ENCODE assay signal across 8 mouse cellular contexts in the genomic region with DNA sequence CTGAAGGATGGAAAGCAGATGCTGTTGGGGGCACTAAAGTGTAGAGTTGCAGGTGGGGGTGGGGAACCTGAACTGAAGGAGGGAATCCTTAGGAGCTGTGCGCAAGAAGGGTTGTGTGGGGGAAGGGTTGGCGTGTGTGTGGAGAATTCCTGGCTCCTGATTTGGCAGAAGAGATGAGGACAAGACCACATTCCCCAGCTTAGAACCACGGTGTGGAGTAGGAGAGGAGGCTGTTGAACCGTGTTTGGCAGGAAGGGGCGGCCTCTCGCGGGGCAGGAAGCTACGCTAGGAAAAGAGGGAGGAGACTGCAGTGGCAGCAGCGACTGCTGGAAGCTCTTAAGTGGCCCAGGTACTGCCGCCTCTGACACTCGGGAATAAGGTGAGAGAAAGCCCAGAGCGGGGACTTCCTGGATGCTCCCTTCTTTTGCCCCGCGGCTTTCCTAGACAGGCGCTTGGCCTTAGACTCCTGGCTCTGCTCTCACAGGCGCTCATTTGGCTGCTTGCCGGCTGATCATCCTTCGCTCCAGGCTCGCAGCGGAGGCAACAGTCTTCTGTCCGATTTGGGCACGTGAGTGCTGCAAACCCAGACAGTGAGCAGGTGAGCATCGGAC. TPM values are rescaled to one million over a fixed set of nuclear protein-coding genes. Genes with fewer than 3 reads are reported as not detected.
DNase-seq lines count a peak whose midpoint lies in the region; ATAC-seq and TF ChIP-seq lines count a peak whose summit lies in the region.

A gene (plus strand): TSS at position 275 of the 611 bp plus-strand sequence.

- DNase-seq in CD8-positive naive resting alpha-beta T cell, adult 2 months (ENCODE audit: low read depth in 2 of 2, low spot score in 2 of 2), result peak; percentile 14 to 24
- DNase-seq in brain, embryonic 14.5 days (ENCODE audit: low read depth), result peak; percentile 81
- peak; percentile 9 to 14 for DNase-seq in heart, postnatal 36 days
- peak; percentile 3 for DNase-seq in large intestine, adult 2 months (ENCODE audit: low read depth, low spot score)
- no peak for DNase-seq in liver, embryonic 14.5 days (ENCODE audit: low read depth in 3 of 3, low spot score in 3 of 3)
- peak; percentile 3 for DNase-seq in thymus, postnatal 0 days (ENCODE audit: low spot score)

- H3K4me1 ChIP-seq in forebrain, embryonic 12.5 days, result no peaks in the 10 kb centered on the region
- H3K4me1 ChIP-seq in liver, embryonic 14.5 days (replicated peaks; ENCODE audit: control insufficient read depth in 2 of 2, insufficient read depth in 2 of 2, low read length in 1 of 2), result no peaks in the 10 kb centered on the region
- H3K4me1 ChIP-seq in neural tube, embryonic 13.5 days (replicated peaks), result 0 out of 2 replicates have a peak, but pooled peaks cover 5% of the 10 kb centered on the region

- H3K9ac ChIP-seq in forebrain, embryonic 12.5 days, result peak within 1 kb of the TSS; percentile 51
- H3K9ac ChIP-seq in liver, embryonic 14.5 days (replicated peaks), result no peak within 1 kb of the TSS
- H3K9ac ChIP-seq in neural tube, embryonic 13.5 days, result peak within 1 kb of the TSS; percentile 62

- peak; percentile 93 for ATAC-seq in forebrain, embryonic 12.5 days (ENCODE audit: low FRiP score)
- ATAC-seq in liver, embryonic 14.5 days (ENCODE audit: insufficient read depth), result no peak
- peak; percentile 97 for ATAC-seq in neural tube, embryonic 13.5 days (ENCODE audit: low read depth)

- WGBS in forebrain, embryonic 12.5 days, result 16% methylated on average over 23 of the region's 23 CpGs
- 16% methylated on average over 23 of the region's 23 CpGs for WGBS in large intestine, adult 2 months
- WGBS in liver, embryonic 14.5 days (ENCODE audit: insufficient replicate concordance), result 9% methylated on average over 23 of the region's 23 CpGs
- WGBS in neural tube, embryonic 13.5 days, result 12% methylated on average over 23 of the region's 23 CpGs

- H3K27me3 ChIP-seq in forebrain, embryonic 12.5 days, result no peaks in the 10 kb centered on the region
- no peaks in the 10 kb centered on the region for H3K27me3 ChIP-seq in liver, embryonic 14.5 days (ENCODE audit: control insufficient read depth, insufficient read depth, low read length)
- no peaks in the 10 kb centered on the region for H3K27me3 ChIP-seq in neural tube, embryonic 13.5 days

- TF ChIP-seq EP300 in liver, embryonic 14.5 days (IDR thresholded peaks at IDR 0.05; ENCODE audit: low read depth), result no peak

- intact Hi-C loops in heart, postnatal 36 days (cut with DNase I), result no loop called here

- no peak; the same call in 1 of the 2 replicates for TF ChIP-seq POLR2A in brain, embryonic 14.5 days (IDR thresholded peaks at IDR 0.05; ENCODE audit: borderline replicate concordance, extremely low read depth, insufficient read depth, insufficient read length, poor library complexity, severe bottlenecking)

- H3K27ac ChIP-seq in forebrain, embryonic 12.5 days, result no peak within 1 kb of the TSS
- no peak within 1 kb of the TSS for H3K27ac ChIP-seq in liver, embryonic 14.5 days
- H3K27ac ChIP-seq in neural tube, embryonic 13.5 days (replicated peaks), result peak within 1 kb of the TSS; percentile 54

- peak within 1 kb of the TSS; percentile 49 for H3K4me3 ChIP-seq in forebrain, embryonic 12.5 days (replicated peaks)
- H3K4me3 ChIP-seq in liver, embryonic 14.5 days (ENCODE audit: insufficient read depth in 1 of 2, low read depth in 2 of 2, low read length in 2 of 2), result peak within 1 kb of the TSS; percentile 31 to 53; a peak in 3 of 4 replicates
- H3K4me3 ChIP-seq in neural tube, embryonic 13.5 days, result peak within 1 kb of the TSS; percentile 51

- TF ChIP-seq CTCF in brain, embryonic 14.5 days (IDR thresholded peaks at IDR 0.05; ENCODE audit: borderline replicate concordance, extremely low read depth, insufficient read depth, insufficient read length), result no peak
- TF ChIP-seq CTCF in liver, embryonic 14.5 days (IDR thresholded peaks at IDR 0.05; ENCODE audit: low read depth), result no peak

- H3K36me3 ChIP-seq in forebrain, embryonic 12.5 days (replicated peaks), result no peaks in the 10 kb centered on the region
- no peaks in the 10 kb centered on the region for H3K36me3 ChIP-seq in liver, embryonic 14.5 days (replicated peaks; ENCODE audit: control insufficient read depth, insufficient read depth, low read depth)
- H3K36me3 ChIP-seq in neural tube, embryonic 13.5 days, result no peaks in the 10 kb centered on the region

- no peaks in the 10 kb centered on the region for H3K9me3 ChIP-seq in forebrain, embryonic 12.5 days
- H3K9me3 ChIP-seq in liver, embryonic 14.5 days (ENCODE audit: control insufficient read depth, low read length), result no peaks in the 10 kb centered on the region
- no peaks in the 10 kb centered on the region for H3K9me3 ChIP-seq in neural tube, embryonic 13.5 days

- peak within 1 kb of the TSS; percentile 57 for H3K4me2 ChIP-seq in forebrain, embryonic 12.5 days
- H3K4me2 ChIP-seq in liver, embryonic 14.5 days (ENCODE audit: low read depth), result peak within 1 kb of the TSS; percentile 33
- H3K4me2 ChIP-seq in neural tube, embryonic 13.5 days, result peak within 1 kb of the TSS; percentile 58

RNA-seq across cellular contexts. Expression of the gene that starts here (rescaled TPM):
- polyA plus RNA-seq in brain, embryonic 14.5 days (2012; rRNA removed), result 12.2 and 13.1 TPM in 2 replicates
- polyA plus RNA-seq in forebrain, embryonic 12.5 days (2016; fragmentation: Nextera tagmentation; extraction: Ambion mirVana), result 15.3 and 17.1 TPM in 2 replicates
- not detected for total RNA-seq in heart, postnatal 36 days (2021)
- 0.19 and 0.27 TPM in 2 replicates for polyA plus RNA-seq in large intestine, adult 2 months (2012; rRNA removed)
- 0.49 and 0.83 TPM in 2 replicates for polyA plus RNA-seq in liver, embryonic 14.5 days (2012; rRNA removed)
- polyA plus RNA-seq in liver, embryonic 14.5 days (2014; fragmentation: Nextera tagmentation; extraction: Ambion mirVana), result 2.1 and 2.2 TPM in 2 replicates
- 14.4 and 16.8 TPM in 2 replicates for polyA plus RNA-seq in neural tube, embryonic 13.5 days (2015; fragmentation: Nextera tagmentation; extraction: Ambion mirVana)
- polyA plus RNA-seq in thymus, postnatal 0 days (2015; fragmentation: Nextera tagmentation; extraction: Ambion mirVana), result 2.8 and 3.7 TPM in 2 replicates

Comparison
In these comparisons a context has a peak if more than half of its experiments do, and no peak if none do; other contexts are left out.
1. Peak in DNase-seq in heart, postnatal 36 days; RNA of the gene not detected or under 1 TPM.
2. Peak in DNase-seq in large intestine, adult 2 months; RNA of the gene not detected or under 1 TPM.
3. DNase-seq: peak in CD8-positive naive resting alpha-beta T cell, adult 2 months (2 of 2), brain, embryonic 14.5 days (single experiment) and thymus, postnatal 0 days (single experiment); none in liver, embryonic 14.5 days (0 of 3).
4. Peak in every context shown above with its lines, with median percentiles within 50 percentile points of each other: H3K4me2 ChIP-seq and H3K4me3 ChIP-seq.